Mouse (Mus musculus) T-helper 2 cell (primary cell): ENCODE data around the gene Rnf41.

ENCODE experiments used
- in situ Hi-C: fragments of 300-600 bp; cut with MboI, MseI; formaldehyde crosslinking; loops from one replicate; pipeline ENCODE4 v1.15.1; 2025; ENCODE audit warnings: high pct_unique_total_duplicates

Gene Rnf41

DNA sequence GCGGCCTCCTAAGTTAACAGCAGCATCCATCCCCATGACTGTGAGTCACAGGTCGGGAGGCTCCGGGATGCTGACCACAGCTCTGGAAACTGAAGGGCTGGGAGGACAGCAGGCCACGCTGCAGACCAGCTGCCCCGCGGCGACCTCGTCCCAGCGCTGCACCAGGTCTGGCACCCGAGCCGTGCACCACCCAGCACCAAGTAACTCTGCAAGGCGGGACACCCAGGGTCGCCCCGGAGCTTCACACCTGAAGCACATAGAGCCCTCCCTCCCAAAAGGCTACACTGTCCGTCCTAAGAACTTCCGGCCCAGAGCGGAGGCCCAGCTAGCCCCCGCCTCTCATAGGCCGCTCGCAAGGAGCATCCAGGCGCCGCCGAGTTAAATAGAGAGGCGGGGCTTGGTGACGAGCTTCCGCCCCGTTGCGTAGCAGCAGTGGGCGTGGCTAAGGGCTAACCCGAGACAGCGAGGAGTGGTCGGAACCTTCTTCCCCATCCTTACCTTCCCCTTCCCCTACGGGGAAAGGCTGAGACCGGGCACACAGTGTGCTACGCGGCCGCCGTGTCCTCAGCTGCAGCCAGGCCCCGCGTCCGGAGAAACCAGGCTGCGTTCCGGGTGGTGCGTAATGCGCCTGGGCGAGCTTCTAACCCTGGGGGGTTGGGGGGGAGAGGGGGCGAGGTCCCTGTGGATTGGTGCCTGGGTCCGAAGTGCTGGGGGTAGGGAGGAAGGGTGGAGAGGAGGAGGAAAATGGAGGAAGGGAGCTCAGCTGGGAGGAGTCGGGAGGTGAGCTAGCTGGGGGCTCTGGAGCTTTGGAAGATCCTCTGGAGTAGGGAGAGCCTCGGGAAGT is at the start of gene Rnf41, which contains the start of gene Nabp2:
Gene Rnf41, plus strand, starts transcription at position 447 of the 844 bp plus-strand sequence.
Gene Nabp2, minus strand, starts transcription at position 282 of the 844 bp plus-strand sequence.
- in situ Hi-C loops: no loop called here

DNA sequence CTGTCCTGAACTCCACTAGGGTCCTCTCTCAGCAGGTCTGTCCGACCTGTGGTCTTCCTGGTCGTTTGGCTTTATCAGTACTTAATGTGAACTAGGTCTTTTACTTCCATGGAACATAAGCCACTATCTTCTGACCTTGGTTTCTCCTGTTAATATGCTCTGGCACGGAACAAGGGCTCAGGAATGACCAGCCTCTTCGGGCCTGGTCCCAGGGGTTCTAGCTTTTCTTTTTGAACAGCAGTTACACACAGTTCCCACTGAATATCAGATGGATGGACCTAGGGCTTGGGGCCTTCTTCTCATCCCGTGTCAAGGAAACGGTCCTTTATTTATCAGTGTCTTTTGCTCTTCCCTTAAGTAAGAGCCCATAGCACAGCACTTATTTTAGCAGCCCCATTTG is 49.6 kb upstream of the Rnf41 start:
- in situ Hi-C loops: no loop called here

DNA sequence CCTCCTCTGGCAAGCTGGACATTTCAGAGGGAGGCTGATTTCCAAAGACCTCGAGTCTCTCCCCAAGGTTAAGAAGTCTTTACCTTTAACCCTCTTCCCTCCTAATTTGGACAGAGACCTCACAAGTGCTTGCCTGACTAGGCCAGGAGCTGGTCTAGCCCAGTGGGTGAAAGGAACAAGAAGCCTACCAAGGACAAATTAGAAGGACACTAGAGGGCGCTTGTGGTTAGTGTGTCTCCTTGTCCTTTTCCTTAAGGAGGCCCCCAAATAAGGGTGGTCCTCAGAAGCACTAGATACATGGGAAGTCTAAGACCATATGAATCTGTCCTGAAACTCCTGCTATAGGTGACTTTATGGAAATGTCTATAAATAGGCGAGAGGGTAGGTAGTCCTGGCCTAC is 48.9 kb upstream of the Rnf41 start:
- in situ Hi-C loops: no loop called here

DNA sequence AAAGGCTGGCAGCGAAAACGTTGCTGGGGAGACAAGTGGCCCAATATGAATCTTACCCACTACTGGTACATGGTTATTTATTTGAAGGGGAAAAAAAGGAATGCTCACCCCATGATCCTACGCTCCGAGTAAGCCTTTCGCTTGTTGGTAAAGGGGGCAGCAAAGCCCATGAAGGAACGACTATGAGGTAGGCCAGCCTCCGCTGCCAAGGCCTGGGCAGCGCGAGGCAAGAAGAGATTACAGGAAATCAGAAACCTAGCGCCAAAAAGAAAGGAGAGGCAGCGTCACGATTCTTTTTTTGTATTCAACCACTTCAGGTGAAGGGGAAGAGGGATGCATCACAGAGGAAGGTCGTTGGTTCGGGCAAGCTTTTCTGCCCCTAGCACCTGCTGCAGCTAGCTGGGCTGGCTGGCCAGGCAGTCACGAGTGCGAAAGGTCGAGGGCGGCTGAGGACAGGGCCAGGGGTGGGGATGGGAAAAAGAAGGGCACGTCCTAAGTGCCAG is 43.5 kb upstream of the Rnf41 start:
- in situ Hi-C loops: no loop called here

DNA sequence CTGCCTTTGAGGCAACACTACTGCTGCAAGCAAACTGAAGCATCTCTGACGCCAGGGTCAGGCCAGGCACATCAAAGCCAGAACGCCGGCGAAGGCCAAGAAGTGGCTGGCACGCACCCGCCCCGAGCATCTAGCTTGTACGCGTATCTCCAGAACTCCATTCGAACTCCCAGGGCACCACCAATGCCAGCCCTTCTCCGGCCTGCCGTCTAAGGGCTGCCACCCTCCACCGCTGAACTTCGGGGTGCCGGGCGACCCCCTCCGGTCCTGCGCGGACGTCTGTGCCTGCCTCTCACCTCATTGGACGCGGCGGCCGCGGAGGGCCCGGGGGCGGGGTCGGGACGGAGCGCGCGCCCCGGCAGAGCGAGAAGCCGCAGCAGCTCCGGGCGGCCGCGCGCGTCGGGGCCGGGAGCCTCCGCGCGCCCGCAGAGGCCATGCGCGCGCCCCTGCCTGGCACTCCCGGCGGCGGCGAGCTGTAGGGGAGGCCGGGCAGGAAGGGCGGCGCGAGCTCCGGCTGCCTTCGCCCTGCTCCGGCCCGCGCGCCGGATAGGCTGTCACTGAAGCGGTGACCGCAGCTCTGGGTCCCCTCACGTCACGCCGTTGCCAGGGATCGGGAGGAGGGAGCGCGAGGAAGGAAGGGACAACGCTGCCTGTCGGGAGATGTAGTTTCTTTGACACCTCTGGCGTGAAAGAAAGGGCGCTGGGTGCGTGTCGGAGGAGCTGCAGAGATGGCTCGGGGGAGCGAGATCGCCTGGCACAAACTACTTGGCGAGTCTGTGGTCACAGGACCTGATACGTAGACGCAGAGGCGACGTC is 42.8 kb upstream of the Rnf41 start, which contains the start of gene Coq10a:
Gene Coq10a, minus strand, starts transcription at position 596 of the 816 bp plus-strand sequence.
- in situ Hi-C loops: no loop called here

DNA sequence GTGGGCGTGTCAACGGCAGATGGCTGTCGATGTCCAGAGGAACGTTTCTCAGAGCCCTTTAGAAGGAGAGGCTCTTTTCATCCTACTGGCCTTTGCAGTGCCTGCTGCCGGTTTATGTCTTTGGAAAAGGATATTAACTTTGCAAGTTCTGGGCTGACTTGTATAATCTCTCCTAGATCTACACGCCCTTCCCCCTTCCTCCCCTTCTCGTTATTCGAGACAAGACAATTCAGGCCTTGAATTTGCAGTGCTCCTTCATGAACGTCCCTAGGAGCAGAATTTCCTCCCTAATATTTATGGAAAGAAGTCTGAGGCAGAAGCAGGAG is 42.3 kb upstream of the Rnf41 start:
- in situ Hi-C loops: no loop called here

DNA sequence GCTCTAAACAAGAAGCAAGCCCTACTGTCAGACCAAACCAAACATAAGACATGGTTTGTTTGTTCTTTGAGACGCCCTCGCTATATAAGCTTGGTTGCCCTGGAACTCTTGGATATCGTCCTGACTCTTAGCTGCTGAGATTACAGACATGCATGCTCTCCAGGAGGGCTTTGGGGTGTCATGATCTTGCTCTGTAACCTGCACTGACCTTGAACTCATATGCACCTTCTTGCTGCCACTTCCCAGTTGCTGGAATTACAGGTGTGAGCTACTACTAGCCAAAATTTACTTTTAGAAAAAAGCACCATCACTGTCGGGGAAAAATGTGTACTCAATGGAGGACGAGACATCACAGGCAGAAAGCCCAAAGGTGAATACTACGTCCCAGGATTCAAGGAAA is 41.9 kb upstream of the Rnf41 start:
- in situ Hi-C loops: no loop called here

DNA sequence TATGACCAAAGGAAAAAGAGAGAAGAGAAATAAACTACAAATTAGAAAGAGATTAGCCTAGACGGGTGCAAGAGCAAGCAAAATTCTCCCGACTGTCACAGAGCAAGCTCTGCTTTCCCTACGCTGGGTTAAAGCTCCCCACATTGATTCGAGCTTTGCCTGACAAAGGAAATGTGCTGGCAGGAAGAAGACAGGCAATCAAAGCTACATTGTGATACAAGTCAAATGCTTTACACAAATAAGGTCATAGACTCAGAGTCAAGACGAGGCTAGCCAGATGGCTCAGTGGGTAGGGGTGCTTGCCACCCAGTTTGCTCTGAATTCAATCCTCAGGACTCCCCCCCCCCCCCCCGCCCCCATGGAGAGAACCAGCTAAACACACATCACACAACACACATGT is 41.4 kb upstream of the Rnf41 start:
- in situ Hi-C loops: loop anchor here (10.0 kb wide), 1 partner anchor 1295 kb away; the partner anchor contains the start of genes Agap2 and Tspan31

DNA sequence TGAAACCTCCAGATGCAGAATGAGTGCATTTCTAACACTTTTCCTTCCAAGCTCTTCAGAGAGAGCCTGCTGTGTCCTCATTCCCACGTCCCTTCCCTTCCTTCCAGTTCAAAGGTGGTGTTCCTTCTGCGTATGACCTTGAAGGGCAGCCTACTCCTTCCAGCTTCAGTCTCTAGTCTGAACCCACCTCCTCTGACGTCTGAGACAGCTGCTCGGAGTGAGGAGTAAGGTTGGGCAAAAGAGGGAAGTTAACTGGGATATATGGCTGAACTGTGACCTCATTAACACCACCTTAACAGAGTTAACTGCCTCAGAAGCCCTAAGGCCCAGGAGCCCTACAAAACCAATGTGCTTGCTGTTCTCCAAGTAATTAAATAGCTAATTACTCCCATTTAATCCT is 40.9 kb upstream of the Rnf41 start:
- in situ Hi-C loops: loop anchor here (10.0 kb wide), 1 partner anchor 1296 kb away; the partner anchor contains the start of genes Agap2 and Tspan31

DNA sequence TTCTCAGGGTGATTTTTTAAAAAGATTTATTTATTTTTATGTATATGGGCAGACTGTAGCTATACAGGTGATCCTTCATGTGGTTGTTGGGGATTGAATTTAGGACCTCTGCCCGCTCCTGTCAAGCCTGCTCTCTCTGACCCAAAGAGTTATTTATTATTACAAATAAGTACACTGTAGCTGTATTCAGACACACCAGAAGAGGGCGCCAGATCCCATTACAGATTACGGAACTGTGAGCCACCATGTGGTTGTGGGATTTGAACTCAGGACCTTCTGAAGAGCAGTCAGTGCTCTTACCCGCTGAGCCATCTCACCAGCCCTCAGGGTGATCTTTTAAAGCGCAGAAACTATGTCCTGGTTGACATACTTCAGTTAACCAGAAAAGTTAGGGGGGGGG is 39.3 kb upstream of the Rnf41 start:
- in situ Hi-C loops: loop anchor here (10.0 kb wide), 1 partner anchor 1297 kb away; the partner anchor contains the start of genes Agap2 and Tspan31

DNA sequence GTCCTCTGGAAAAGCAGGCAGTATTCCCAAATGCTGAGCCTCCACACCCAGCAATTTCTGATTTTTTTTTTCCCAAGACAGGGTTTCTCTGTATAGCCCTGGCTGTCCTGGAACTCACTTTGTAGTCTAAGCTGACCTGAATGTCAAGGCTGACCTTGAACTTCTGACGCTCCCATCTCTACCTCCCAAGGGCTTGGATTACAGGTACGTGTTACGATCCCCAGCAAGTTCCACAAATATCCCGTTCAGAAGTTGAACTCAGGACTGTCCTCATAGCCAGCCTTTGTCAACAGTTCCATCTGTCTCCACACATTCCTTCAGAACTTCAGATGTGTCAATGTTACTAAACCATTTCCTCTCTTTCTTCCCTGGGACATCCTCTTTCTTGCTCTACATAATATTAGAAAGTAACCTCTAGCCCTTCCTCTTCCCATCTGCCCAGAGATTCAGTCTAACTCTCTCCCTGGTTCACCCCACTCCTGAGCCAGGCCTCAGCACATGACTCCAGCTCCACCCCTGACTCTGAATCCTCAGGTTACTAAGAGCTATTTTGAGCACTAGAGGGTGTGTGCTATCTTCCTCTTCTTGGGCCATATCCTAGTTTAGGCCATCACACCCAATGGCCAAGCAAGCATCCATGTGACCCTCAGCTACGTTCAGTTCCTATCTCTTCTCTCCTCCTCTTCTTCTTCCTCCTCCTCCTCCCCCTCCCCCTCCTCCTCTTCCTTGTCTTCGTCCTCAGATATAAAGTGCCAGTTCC is 38.3 kb upstream of the Rnf41 start:
- in situ Hi-C loops: loop anchor here (10.0 kb wide), 1 partner anchor 1298 kb away; the partner anchor contains the start of genes Agap2 and Tspan31

DNA sequence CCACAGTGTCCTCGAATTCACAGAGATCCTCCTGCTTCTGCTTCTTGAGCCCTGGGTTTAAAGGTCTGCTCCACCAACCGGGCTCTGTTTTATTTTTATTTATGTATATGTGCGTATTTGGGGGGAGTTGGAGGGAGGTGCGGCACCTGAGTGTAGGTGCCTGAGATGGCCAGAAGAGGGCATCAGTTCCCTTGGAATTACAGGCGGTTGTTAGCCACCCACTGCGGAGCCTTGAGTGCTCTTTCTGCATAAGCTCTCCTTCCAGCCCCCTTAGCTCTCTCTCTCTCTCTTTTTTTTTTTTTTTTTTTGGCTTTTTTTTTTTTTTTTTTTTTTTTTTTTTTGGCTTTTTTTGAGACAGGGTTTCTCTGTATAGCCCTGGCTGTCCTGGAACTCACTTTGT is 37.1 kb upstream of the Rnf41 start:
- in situ Hi-C loops: loop anchor here (10.0 kb wide), 1 partner anchor 1300 kb away; the partner anchor contains the start of genes Agap2 and Tspan31

DNA sequence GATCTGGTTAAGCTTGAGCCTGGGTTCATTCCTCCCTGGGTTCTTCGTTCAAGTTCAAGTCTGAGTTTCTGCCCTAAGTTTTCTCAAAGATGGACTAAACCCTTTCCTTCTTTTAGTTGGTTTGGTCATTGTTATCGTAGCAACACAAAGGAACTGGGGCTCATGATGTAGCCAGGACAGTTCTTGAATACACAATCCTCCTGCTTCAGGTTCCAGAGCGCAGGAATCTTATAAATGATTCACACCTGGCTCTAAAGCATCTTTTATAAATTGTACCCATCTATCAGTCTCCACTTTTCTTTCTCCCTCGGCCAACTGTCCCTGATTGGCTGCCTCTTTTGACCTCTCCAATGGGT is 35.4 kb upstream of the Rnf41 start:
- in situ Hi-C loops: loop anchor here (10.0 kb wide), 1 partner anchor 1301 kb away; the partner anchor contains the start of genes Agap2 and Tspan31

DNA sequence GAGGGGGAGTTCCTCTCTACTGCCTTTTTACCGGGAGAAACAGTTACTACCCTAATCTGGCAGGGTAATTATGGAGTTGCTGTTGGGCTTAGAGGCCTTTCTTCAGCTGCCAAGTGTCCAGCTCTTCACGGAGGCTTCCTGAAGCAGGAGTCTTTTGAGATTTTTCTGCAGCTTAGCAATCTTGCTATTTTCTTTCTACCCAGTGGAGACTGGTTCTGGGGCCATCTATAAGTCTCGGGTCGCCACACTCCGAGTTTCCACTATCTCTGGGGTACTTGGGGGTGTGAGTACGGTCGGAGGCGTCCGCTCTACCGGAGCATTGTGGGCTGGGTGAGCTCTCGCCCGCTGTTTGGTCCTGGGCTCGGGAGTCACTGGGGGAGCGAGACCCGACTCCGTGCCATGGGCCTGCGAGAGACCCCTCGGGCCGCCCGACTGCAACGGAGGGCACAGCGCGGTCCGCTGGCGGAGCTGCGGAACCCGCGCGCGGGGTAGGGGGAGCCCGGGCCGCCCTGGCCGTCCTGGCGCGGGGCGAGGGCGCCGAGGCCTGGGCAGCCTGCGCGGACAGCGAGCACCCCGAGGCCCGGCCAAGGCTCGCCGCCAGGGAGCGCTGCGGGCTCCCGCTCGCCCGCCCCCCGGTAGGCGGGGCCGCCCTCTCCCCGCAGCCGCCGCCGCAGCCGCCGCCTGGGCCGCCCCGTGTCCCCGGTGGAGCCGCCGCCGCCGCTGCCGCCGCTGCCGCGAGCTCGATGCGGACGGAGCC is 34.8 kb upstream of the Rnf41 start, which contains the start of gene Ankrd52:
Gene Ankrd52, plus strand, starts transcription at position 661 of the 757 bp plus-strand sequence.
- in situ Hi-C loops: loop anchor here (10.0 kb wide), 1 partner anchor 1302 kb away; the partner anchor contains the start of genes Agap2 and Tspan31

DNA sequence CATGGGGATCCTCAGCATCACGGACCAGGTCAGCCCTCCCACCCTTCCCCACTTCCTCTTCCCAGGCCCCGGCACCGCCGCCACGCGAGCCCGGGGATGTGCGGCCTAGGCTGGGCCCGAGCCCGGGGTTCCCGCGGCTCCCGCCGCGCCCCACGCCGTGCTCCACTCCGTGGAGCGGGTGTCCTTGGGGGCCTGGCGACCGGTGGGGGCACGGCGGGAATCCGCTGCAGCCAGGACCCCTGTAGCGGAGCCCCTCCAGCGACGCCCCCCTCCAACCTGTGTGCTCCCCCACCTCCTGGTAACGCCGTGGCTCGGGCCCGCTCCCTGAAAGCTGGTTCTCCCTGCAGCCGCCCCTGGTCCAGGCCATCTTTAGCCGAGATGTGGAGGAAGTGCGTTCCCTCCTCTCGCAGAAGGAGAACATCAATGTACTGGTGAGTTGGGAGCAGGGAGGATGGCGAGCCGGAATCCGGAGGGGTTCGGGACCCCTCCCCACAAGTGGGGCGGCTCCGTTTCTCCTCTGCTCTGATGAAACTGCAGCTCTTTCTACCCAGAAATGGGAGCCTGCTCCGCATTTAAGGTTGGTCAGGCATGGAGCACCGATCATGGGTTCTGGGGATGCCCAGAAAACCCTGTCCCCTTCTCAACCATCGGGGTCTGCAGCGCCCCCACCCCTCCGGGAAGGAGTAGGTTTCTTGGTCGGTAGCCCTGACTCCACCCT is 34.1 kb upstream of the Rnf41 start:
- in situ Hi-C loops: loop anchor here (10.0 kb wide), 1 partner anchor 1303 kb away; the partner anchor contains the start of genes Agap2 and Tspan31

DNA sequence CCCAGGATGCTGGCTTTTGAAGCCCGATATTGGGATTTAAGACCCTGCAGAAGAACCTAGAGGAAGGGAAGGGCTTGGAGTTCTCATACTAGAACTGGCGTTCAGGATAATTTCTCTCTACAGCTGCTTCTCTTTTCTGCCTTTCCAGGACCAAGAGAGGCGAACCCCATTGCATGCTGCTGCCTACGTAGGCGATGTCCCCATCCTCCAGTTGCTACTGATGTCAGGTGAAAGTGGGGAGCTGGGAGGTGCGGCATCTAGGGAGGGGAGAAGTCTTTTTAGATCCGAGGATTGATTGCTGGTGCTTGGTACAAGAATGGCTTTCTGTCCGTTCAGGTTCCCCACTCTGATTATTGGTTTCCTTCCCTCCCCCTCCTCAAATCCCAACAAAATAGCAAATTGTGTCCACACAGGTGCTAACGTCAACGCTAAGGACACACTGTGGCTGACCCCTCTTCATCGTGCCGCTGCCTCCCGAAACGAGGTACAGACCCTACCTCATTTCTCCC is 33.5 kb upstream of the Rnf41 start:
- in situ Hi-C loops: loop anchor here (10.0 kb wide), 1 partner anchor 1303 kb away; the partner anchor contains the start of genes Agap2 and Tspan31

DNA sequence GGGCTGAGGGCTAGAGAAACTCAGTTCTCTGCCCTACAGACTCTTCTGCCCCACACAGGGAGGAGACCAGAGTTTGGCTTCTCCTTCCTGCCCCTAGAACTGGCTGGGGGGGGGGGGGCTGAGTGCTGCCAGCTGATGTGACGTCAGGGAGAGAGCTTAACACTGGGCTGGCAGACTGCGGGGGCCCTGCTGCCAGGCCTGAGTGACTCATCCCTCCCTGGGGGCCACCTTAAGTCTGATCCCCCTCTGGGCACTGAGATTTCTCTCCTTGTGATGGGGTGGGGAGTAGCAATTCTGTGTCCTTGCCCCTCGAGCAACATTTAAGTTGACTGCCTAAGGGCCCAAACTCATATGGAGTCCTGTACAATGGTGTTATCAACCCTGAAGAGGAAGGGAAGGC is 33.0 kb upstream of the Rnf41 start:
- in situ Hi-C loops: loop anchor here (10.0 kb wide), 1 partner anchor 1304 kb away; the partner anchor contains the start of genes Agap2 and Tspan31

DNA sequence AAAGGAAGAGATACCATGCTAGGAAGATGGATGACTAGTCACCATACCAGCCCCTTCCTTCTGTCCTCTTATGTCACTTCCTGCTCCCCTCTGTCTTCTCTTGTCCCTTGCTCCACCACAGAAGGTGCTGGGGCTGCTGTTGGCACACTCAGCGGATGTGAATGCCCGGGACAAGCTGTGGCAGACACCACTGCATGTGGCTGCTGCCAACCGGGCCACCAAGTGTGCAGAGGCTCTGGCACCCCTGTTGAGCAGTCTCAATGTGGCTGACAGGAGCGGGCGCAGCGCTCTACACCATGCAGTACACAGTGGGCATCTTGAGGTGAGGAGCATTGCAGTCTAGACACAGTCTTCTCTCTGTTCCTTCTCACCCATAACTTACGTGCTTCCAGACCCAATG is 32.2 kb upstream of the Rnf41 start:
- in situ Hi-C loops: loop anchor here (10.0 kb wide), 1 partner anchor 1304 kb away; the partner anchor contains the start of genes Agap2 and Tspan31

DNA sequence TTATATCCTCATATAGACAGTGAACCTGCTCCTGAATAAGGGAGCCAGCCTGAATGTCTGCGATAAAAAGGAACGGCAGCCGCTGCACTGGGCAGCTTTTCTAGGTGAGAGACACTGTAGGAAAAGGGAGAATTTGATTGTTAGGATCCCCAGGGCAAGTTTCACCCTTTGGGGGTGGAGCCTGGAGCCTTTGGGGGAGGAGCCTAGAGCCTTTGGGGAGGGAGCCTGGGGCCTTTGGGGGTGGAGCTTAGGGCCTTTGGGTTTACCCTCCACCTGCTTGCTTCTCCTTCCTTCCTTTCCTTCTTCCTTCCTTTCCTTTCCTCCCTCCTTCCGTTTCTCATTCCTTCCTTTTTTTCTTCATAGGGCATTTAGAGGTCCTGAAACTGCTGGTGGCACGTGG is 30.9 kb upstream of the Rnf41 start:
- in situ Hi-C loops: no loop called here
